Mouse (Mus musculus): Measurements from ENCODE around the gene Rapgef4.

The Rapgef4 gene

GRCm38 (mm10) chr2:72253882-72254281, 272.8 kb downstream of the Rapgef4 start:
- no peak for DNase-seq (ENCODE audit: extremely low read depth, insufficient read length, low spot score)

DNA sequence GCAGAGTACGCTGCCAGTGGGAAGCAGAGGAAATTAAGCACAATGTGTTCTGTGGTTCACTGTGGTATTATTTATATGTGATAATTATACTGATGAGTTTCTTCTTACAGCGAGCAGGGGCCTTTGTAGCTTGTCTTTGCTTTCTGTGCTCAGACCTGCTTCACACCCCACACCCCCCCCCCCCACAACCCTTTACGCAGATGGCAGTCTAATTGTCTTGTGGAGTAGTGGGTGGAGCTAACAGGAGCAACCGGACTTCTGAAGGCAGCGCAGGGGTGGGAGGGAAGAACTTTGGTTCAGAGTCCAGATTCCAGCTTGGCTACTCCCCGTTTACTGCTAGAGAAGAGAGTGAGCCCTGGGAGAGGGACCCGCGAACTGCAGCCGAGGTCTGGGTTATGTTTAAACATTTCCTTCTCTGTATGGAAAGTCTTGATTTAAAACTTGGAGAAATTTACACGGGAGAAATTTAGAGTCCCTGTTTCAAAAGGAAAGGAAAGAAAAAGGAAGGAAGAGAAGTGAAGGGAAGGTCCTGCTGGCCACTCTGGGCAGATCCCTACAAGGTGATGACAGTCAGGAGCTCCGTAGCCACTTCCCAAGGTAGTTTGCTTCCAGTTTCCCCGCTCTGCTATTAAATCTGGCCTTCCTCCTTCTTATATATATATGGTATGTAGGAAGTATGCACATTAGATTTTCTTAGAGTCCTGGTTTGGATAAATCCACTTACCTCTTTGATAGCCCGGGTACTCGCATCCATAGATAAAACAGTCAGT, 274.0 kb downstream of the Rapgef4 start:
- no peak for DNase-seq (ENCODE audit: extremely low read depth, insufficient read length, low spot score)

- DNase-seq (ENCODE audit: extremely low read depth, insufficient read length, low spot score): no peak
Measured at GRCm38 (mm10) chr2:72260704-72261103, 279.7 kb downstream of the Rapgef4 start.

DNA sequence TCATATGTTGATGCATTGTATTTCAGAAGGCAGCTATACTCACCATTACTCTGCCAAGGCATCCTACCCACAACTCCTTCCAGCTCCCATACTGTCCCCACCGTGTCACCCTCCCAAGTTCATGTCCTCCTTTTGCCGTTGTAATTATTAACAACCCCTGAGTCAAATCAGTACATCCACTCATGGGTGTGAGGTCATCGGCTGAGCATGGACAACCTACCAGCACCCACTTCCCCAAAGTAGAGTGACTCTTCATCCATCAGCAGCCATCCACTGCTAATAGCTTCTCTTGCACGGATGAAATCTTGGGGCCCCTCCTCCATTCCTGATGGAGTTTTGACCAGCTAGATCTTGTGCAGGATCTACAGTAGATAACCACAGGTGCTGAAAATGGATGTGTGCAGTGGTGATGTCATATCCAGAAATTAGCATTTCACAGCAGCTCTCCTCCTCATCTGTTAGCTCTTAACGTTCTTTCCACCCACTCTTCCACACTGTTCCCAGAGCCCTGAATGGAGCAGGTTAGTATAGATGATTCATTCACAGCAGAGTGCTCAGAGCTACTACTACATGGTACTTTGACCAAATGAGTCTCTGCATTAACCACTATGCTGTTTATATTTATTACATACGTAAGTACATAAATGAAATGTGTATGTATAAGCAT, 281.9 kb downstream of the Rapgef4 start:
- no peak for DNase-seq (ENCODE audit: extremely low read depth, insufficient read length, low spot score)

DNA sequence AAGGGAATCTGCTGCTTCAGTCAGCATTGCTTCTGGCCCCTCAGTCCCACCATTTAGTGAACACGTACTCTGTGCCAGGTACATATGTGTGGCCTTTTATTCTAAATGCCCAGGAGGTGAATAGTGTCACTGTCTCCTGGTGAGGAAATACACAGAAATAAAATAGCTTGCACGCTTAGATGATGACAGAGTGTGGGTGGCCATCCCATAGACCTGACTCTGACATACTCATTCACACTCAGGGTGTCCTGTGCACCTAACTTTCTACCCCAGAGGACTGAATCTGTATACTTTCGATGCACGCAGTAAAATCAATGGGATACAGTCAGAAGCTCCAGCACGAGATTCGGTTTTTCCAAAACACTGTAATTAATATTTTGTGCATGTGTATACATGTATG, 286.4 kb downstream of the Rapgef4 start:
- no peak for DNase-seq (ENCODE audit: extremely low read depth, insufficient read length, low spot score)

DNA sequence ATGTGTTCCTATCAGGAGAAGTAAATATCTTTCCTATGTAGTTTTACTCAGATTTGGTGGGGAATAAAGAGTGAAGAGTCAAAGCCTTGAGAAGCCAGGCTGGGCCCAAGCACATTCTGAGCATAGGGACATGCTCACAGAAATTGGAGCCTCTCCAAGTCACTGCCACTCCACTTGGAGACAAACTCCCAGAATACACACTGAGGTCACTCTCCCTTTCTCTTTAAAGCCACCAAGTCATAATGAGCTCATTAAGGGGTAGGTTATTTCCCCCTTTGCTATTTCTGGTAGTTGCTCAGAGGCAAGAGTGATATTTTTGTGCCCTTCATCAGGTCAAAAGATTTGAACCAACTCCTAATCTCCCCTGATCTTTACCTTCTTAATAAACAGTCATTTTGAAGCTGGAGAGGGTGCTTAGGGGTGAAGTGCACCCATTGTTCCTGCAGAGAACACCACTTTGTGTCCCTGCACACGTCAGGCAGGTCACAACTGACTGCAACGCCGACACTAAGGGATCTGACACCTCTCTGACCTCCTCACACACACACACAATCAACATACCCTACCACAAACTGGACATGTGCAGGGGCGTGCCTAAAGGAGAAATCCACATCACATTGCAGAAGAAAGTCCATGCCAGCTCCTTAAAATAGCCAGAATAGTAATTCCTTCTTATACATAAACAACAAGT, 288.8 kb downstream of the Rapgef4 start:
- DNase-seq (ENCODE audit: extremely low read depth, insufficient read length, low spot score): no peak

DNA sequence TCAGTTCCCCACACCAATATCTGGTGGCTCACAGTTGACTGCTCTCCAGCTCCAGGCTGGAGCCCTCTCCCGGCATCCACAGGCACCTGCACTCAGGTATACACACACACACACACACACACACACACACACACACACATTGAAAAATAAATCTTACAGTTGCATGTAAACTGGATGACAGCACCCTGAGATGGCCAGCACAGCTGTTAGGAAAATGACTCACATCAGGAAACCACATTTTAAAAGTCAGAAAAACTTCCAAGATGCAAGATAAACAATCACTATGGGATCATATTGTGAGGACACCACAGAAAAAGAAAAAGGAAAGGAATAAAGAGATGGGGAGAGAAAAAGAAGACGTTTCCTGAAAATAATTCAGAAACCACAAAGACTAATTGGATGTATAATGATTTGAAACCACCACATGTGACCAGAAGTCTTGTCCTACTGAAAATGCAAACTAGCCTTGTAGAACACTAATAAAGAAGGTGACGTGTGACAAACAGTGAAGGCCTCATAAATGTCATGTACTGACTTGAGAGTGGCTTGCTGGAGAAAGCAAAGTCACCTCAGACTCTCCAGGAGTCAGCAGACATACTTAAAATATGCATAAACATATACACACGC, 297.3 kb downstream of the Rapgef4 start:
- no peak for DNase-seq (ENCODE audit: extremely low read depth, insufficient read length, low spot score)

DNA sequence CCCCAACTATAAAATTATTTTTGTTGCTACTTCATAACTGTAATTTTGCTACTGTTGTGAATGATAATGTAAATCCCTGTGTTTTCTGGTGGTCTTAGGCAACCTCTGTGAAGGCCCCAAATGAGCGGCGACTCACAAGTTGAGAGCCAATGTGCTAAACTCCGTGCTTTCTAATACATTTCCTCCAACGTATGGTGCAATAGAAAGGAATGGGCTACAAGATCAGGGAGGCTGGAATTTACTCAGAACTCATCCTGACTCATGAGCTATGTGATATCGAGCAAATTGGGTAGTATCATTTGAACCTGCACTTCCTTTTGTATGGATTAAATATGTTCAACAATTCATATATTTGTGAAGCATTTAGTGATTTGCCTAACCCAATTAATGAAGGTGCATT, 299.5 kb downstream of the Rapgef4 start:
- DNase-seq (ENCODE audit: extremely low read depth, insufficient read length, low spot score): no peak

- DNase-seq (ENCODE audit: extremely low read depth, insufficient read length, low spot score): no peak
Measured at GRCm38 (mm10) chr2:72281971-72282370, 300.9 kb downstream of the Rapgef4 start.

DNA sequence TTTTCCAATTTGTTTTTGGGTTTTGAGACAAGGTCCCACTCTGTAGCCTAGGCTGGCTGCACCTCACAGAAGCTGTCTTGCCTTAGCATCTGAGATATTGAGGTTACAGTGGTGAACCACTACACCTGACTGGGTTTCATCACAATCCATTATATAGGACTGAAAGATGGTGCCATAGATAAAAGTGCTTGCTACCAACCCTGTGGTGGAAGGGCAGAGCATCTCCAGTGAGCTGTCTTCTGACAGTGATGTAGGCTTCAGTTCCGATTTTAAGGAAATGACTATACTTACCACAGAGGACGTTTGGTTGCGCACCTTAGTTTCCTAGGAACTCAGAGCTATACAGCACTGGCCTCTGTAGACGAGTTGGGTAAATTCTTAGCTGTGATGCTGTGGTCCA, 301.7 kb downstream of the Rapgef4 start:
- no peak for DNase-seq (ENCODE audit: extremely low read depth, insufficient read length, low spot score)

- DNase-seq (ENCODE audit: extremely low read depth, insufficient read length, low spot score): no peak
Measured at GRCm38 (mm10) chr2:72284689-72285088, 303.6 kb downstream of the Rapgef4 start.

DNA sequence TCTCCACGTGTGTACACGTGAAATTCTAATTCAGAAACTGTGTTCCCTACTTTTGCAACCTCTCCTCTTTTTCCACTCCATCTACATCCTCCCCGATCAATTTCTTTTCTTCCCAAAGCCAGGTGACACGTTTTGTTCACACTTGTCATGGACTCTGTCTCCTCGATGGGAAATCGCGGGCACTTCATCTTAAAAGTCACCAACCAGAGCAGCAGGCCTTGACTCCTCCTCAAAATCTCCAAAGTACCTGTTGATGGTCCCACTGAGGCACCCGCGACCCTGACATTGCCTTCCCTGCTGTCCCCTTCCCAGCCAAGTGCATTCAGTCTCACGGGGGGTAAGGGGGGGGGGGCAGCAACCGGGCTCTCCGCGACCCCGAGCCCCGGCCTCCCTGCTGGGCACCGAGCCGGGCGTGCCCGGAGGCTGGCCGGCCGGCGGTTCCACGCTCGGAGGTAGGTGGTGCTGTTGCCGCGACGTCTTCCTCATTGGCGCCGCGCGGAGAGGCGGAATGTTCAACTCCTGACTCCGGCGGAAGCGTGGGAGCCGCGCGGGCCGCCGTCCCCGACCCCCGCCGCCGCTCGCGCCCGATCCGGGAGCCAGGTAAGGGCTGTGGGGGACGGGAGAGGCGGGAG, 304.3 kb downstream of the Rapgef4 start, which contains the start of gene Map3k20:
Gene Map3k20 (plus strand): TSS at position 382 of the 632 bp plus-strand sequence.
- DNase-seq (ENCODE audit: extremely low read depth, insufficient read length, low spot score): peak; percentile 85

- DNase-seq (ENCODE audit: extremely low read depth, insufficient read length, low spot score): peak; percentile 69
Measured at GRCm38 (mm10) chr2:72285888-72286661, 305.0 kb downstream of the Rapgef4 start.

DNA sequence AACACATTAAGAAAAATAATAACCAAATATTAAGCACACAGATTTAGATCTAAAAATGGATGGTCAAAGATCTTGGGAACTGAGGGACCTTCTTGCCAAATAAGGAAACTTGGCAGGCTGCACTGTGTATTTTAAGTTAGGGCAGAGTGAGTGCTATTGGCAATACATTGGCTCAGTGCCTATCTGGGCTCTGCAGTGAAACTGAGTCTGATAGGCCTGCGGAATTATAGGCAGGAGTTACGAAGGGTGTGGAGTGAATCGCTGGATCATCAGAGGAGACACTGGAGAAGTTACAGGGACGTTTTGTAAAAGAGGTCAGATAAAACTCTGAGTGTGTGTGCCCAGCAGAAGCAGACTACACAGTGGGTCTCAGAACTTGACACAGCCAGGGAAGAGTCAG, 306.1 kb downstream of the Rapgef4 start:
- no peak for DNase-seq (ENCODE audit: extremely low read depth, insufficient read length, low spot score)

GRCm38 (mm10) chr2:72288932-72289534, 308.0 kb downstream of the Rapgef4 start:
- peak; percentile 62 for DNase-seq (ENCODE audit: extremely low read depth, insufficient read length, low spot score)

DNA sequence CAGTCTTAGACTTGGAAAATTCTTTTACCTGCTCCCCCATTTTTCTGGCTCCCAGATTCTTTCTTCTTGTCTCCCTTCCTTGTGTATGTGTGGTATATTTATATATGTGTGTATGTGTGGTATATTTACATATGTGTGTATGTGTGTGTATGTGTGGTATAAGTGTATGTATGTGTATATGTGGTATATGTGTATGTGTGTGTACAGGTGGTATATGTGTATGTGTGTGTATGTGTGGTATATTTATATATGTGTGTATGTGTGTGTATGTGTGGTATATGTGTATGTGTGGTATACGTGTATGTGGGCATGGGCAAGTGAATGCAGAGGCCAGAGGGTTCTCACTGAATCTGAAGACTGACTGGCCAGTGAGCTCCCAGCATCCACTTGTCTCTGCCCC, 310.1 kb downstream of the Rapgef4 start:
- DNase-seq (ENCODE audit: extremely low read depth, insufficient read length, low spot score): no peak

DNA sequence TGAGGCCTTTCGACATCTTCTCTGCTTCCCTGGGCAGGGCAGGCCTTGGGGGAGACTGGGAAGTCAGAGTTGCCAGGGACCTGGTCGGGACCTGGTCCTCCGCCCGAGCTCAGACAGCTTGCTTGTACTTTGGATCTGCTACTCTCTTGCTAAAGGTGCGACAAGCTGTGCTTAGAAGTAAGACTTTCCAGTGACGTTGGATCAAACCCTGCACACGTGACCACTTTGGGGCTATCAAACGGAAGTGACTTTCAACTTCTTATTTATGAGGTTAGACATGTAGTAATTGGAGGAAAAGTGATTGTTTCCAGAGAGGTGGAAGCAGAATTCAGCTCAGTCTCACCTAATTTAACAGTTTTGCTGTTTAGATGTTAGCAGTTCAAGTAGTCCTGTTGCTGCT, 311.5 kb downstream of the Rapgef4 start:
- DNase-seq (ENCODE audit: extremely low read depth, insufficient read length, low spot score): no peak

DNA sequence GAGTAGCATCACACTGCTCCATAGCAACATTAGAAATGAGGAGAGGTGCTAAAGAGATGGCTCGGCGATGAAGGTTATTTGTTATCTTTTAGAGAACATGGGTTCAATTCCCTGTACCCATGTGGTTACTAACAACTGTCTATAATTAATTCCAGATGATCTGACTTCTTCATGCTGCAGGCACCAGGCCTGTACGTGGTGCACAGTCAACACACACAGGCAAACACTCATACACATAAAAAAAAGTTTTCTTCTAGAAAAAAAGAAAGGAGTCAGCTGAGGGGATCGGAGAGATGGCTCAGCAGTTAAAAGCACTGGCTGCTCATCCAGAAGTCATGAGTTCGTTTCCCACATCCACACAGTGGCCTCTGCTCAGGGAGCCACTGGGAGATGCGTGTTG, 314.0 kb downstream of the Rapgef4 start:
- no peak for DNase-seq (ENCODE audit: extremely low read depth, insufficient read length, low spot score)

DNA sequence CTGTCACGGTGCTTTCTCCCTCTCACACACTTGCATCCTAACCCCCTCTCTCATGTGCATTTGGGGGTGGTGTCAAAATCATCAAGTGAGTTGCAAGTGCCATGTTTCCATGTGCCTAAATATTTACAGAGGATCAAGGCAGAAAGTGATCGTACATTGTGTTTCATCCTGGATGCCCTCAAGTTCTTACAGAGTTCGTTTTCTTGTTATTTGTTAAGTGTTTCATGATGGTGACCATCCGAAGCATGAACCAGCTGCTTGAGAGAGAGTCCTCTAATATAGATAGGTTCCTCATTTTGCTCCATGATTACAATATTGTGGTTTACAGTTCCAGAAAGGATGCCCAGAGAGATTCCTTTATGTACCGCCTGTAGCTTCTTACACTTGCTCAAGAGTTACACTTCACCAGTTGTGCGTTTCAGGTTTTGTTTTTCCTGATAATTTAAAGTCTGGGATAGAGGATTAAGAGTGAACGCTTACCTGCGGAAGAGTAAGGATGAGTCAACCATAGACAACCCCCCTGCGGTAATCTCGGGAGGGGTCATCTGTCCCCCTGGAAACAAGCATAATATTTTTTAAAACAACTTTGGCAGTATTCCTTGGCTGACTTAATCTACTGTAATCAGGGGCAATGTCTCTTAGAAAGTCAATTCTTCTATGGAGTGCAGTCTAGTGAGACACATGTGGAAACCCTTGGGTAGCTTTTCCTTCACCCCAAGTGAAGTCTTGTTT, 316.1 kb downstream of the Rapgef4 start:
- no peak for DNase-seq (ENCODE audit: extremely low read depth, insufficient read length, low spot score)
